Mouse (Mus musculus) G1E (cell line): Measurements from ENCODE around the gene Gmfg. TPM values are rescaled to one million over a fixed set of nuclear protein-coding genes. Genes with fewer than 3 reads are reported as not detected.

Experiments used
- ATAC-seq: 2 replicates; pipeline ENCODE4 v1.8.0; 2016; ENCODE audit warnings: mild to moderate bottlenecking; ENCODE audit not compliant: insufficient number of reproducible peaks, poor library complexity, low FRiP score, severe bottlenecking; ENCODE audit errors: extremely low read depth
- DNase-seq: peaks from one replicate; pipeline ENCODE4 v3.0.0; 2012; ENCODE audit warnings: low spot score
- H3K27me3 ChIP-seq: 2 replicates; pipeline ENCODE4 v1.6.1; 2012; ENCODE audit warnings: mild to moderate bottlenecking, low read length, inconsistent platforms; ENCODE audit not compliant: insufficient read depth
- H3K36me3 ChIP-seq: replicated peaks from 2 replicates; pipeline ENCODE3; 2012; ENCODE audit warnings: mild to moderate bottlenecking, inconsistent platforms
- H3K4me1 ChIP-seq: 2 replicates; pipeline ENCODE4 v1.6.1; 2012; ENCODE audit warnings: low read depth, low read length, inconsistent platforms, mixed read lengths; ENCODE audit not compliant: insufficient read depth
- H3K4me3 ChIP-seq: 2 replicates; pipeline ENCODE4 v1.5.1; 2012; ENCODE audit warnings: low read depth, mild to moderate bottlenecking, inconsistent platforms, low read length, moderate library complexity, mixed read lengths
- H3K9me3 ChIP-seq: replicated peaks from 2 replicates; pipeline ENCODE4 v1.6.1; 2012; ENCODE audit warnings: inconsistent platforms
- CTCF ChIP-seq: IDR thresholded peaks from 2 replicates; pipeline ENCODE4 v1.5.1; 2012; ENCODE audit warnings: low read depth, low read length, inconsistent platforms, mixed read lengths
- GATA1 ChIP-seq: IDR thresholded peaks from 2 replicates; pipeline ENCODE4 v1.6.1; 2012; ENCODE audit warnings: borderline replicate concordance, low read length, inconsistent platforms, mixed read lengths
- GATA2 ChIP-seq: IDR thresholded peaks from 2 replicates; pipeline ENCODE4 v1.6.1; 2012; ENCODE audit warnings: low read depth, low read length, inconsistent platforms, borderline replicate concordance
- POLR2AphosphoS5 ChIP-seq: IDR thresholded peaks from 2 replicates; pipeline ENCODE4 v1.6.1; 2012; ENCODE audit warnings: low read depth, low read length, inconsistent platforms; ENCODE audit not compliant: insufficient replicate concordance
- TAL1 ChIP-seq: conservative IDR thresholded peaks from 2 replicates; pipeline ENCODE4 v1.6.1; 2012; ENCODE audit warnings: low read depth, low read length, inconsistent platforms, mixed read lengths
- polyA plus RNA-seq: library from polyadenylated mRNA; stranded (reverse); fragments of >175 nt; gene quantifications from 2 replicates; pipeline ENCODE4 v1.2.3, GENCODE M21; 2012
- total RNA-seq, 2 experiments: library from RNA; stranded (forward) in 1 of 2; stranded (reverse) in 1 of 2; fragments of 200-1000 nt in 1 of 2; fragments of >200 nt in 1 of 2; fragmentation: Nextera tagmentation in 1 of 2; gene quantifications; 2 replicates each; pipeline ENCODE4 v1.2.3; 2014 to 2017

Gmfg gene
- total and polyA plus RNA-seq, 3 experiments: 8.4 to 249 (median 38.5) TPM

GRCm38 (mm10) chr7:28451531-28452360, 14.5 kb downstream of the Gmfg start, which contains the start of gene Lrfn1:
Gene Lrfn1, plus strand, starts transcription at chr7:28451980.
- H3K4me3 ChIP-seq: no peak within 1 kb of the TSS
- no peak for ATAC-seq
- H3K4me1 ChIP-seq: no peaks in the 10 kb centered on the region

GRCm38 (mm10) chr7:28452361-28453005, 15.2 kb downstream of the Gmfg start:
- H3K4me1 ChIP-seq: no peaks in the 10 kb centered on the region
- TF ChIP-seq TAL1 (no peak), GATA2 (no peak)
- peaks cover 12% of the 10 kb centered on the region; the same call in 1 of the 2 replicates for H3K27me3 ChIP-seq
- no peaks in the 10 kb centered on the region for H3K36me3 ChIP-seq
- H3K9me3 ChIP-seq: no peaks in the 10 kb centered on the region
- no peak overlapping the region for H3K4me3 ChIP-seq
- ATAC-seq: no peak
- no peak for DNase-seq

More at GRCm38 (mm10) chr7:28451531-28452360, 14.5 kb downstream of the Gmfg start, which contains the start of gene Lrfn1:
- Histone ChIP-seq H3K27me3 (peaks cover 12% of the 10 kb centered on the region; the same call in 1 of the 2 replicates), H3K9me3 (no peaks in the 10 kb centered on the region), H3K36me3 (no peaks in the 10 kb centered on the region)
- DNase-seq: no peak
- TF ChIP-seq CTCF: no peak

DNA sequence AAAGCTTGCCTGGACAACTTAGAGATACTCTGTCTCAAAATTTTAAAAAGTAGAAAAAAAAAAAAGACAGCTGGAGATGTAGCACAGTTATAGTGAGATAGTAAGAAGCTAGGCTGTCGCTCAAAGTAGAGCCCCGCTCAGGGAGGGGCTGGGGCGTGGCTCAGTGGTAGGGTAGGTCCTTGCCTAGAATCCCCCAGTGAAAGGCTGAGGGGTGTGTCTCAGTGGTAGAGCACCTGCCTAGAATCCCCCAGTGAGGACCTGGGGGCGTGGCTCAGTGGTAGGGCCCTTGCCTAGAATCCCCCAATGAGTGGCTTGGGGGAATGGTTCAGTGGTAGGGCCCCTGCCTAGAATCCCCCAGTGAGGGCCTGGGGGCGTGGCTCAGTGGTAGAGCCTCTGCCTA, 23.1 kb downstream of the Gmfg start:
- DNase-seq: no peak

GRCm38 (mm10) chr7:28462769-28463168, 25.5 kb downstream of the Gmfg start:
- H3K4me1 ChIP-seq: no peaks in the 10 kb centered on the region; the same call in 1 of the 2 replicates
- H3K27me3 ChIP-seq: no peaks in the 10 kb centered on the region; the same call in 1 of the 2 replicates
- TF ChIP-seq GATA1 (no peak), CTCF (no peak), GATA2 (no peak), POLR2AphosphoS5 (no peak), TAL1 (no peak)
- ATAC-seq (no peak), DNase-seq (no peak)
- H3K9me3 ChIP-seq: no peaks in the 10 kb centered on the region
- H3K36me3 ChIP-seq: no peaks in the 10 kb centered on the region
- no peak overlapping the region for H3K4me3 ChIP-seq

More for the DNA sequence above, 23.1 kb downstream of the Gmfg start:
- H3K9me3 ChIP-seq: no peaks in the 10 kb centered on the region
- H3K4me1 ChIP-seq: no peaks in the 10 kb centered on the region; the same call in 1 of the 2 replicates
- no peak for ATAC-seq
- no peak overlapping the region for H3K4me3 ChIP-seq
- H3K27me3 ChIP-seq: no peaks in the 10 kb centered on the region; the same call in 1 of the 2 replicates
- TF ChIP-seq GATA1 (no peak), GATA2 (no peak), POLR2AphosphoS5 (no peak), TAL1 (no peak), CTCF (no peak)
- no peaks in the 10 kb centered on the region for H3K36me3 ChIP-seq

GRCm38 (mm10) chr7:28464416-28465212, 27.4 kb downstream of the Gmfg start:
- H3K36me3 ChIP-seq: no peaks in the 10 kb centered on the region
- DNase-seq: no peak
- H3K4me1 ChIP-seq: no peaks in the 10 kb centered on the region
- ATAC-seq: no peak
- TF ChIP-seq GATA1 (no peak), POLR2AphosphoS5 (no peak), GATA2 (no peak), TAL1 (no peak), CTCF (no peak)
- H3K27me3 ChIP-seq: no peaks in the 10 kb centered on the region
- no peak overlapping the region for H3K4me3 ChIP-seq
- H3K9me3 ChIP-seq: no peaks in the 10 kb centered on the region

GRCm38 (mm10) chr7:28466721-28467212, 29.5 kb downstream of the Gmfg start:
- Histone ChIP-seq H3K4me1 (no peaks in the 10 kb centered on the region), H3K9me3 (no peaks in the 10 kb centered on the region), H3K4me3 (no peak overlapping the region), H3K36me3 (no peaks in the 10 kb centered on the region), H3K27me3 (0 out of 2 replicates have a peak, but pooled peaks cover 2% of the 10 kb centered on the region)
- ATAC-seq (no peak), DNase-seq (no peak)
- TF ChIP-seq POLR2AphosphoS5 (no peak), GATA2 (no peak), TAL1 (no peak)
